ENCODE assay signal across 8 mouse cellular contexts in the genomic region with DNA sequence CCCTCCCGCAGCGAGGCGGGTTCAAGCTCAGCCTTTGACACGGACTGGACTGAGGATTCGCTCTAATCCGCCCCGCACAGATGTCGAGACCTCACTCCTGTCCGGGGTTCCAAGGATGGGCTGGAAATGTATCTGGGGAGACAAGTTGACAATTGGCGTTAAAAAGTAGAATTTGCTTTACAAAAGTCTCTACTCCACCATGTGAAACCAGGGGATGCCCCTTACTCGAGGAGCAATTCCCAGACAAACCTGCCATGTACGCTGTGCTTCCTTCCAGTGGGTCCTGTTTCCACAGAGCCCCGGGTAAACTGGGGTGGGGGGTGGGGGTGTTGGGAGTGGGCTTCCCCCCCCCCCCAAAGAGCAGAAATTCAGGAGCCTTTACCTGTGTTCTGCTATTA. TPM values are rescaled to one million over a fixed set of nuclear protein-coding genes. Genes with fewer than 3 reads are reported as not detected.
DNase-seq lines count a peak whose midpoint lies in the region; ATAC-seq and TF ChIP-seq lines count a peak whose summit lies in the region.

No protein-coding gene starts in this region.

- no peak for TF ChIP-seq CTCF in kidney, postnatal 0 days (IDR thresholded peaks at IDR 0.05; ENCODE audit: low read depth)

- peaks cover 40% of the 10 kb centered on the region for H3K27me3 ChIP-seq in kidney, postnatal 0 days (ENCODE audit: insufficient read depth, low read length)
- H3K27me3 ChIP-seq in forebrain, embryonic 10.5 days (ENCODE audit: poor library complexity, severe bottlenecking), result peaks cover 72% of the 10 kb centered on the region
- H3K27me3 ChIP-seq in intestine, embryonic 16.5 days (replicated peaks; ENCODE audit: control insufficient read depth, insufficient read depth, low read length), result peaks cover 46% of the 10 kb centered on the region
- H3K27me3 ChIP-seq in neural tube, embryonic 14.5 days (ENCODE audit: control insufficient read depth, insufficient read depth, low read length), result no peaks in the 10 kb centered on the region; the same call in 1 of the 2 replicates

- peak overlapping the region; percentile 85 for H3K4me2 ChIP-seq in kidney, postnatal 0 days (ENCODE audit: low read length)
- peak overlapping the region; percentile 96 for H3K4me2 ChIP-seq in intestine, embryonic 16.5 days (ENCODE audit: low read depth, low read length)
- peak overlapping the region; percentile 73 for H3K4me2 ChIP-seq in neural tube, embryonic 14.5 days (ENCODE audit: low read depth, low read length)

- no peak for DNase-seq in kidney, postnatal 0 days (ENCODE audit: low spot score)
- DNase-seq in kidney, adult 11 months, result no peak
- DNase-seq in forebrain, embryonic 10.5 days (ENCODE audit: extremely low spot score, low spot score), result no peak
- no peak for DNase-seq in frontal cortex, postnatal 14 days (ENCODE audit: low spot score in 2 of 2)
- DNase-seq in layer of hippocampus, adult 8-10 months (ENCODE audit: low spot score in 2 of 2), result no peak
- DNase-seq in right cerebral cortex, postnatal 14 days, result no peak

- no peak overlapping the region for H3K27ac ChIP-seq in kidney, postnatal 0 days
- H3K27ac ChIP-seq in forebrain, embryonic 10.5 days, result peak overlapping the region; percentile 87
- no peak overlapping the region for H3K27ac ChIP-seq in intestine, embryonic 16.5 days (ENCODE audit: low read length)
- H3K27ac ChIP-seq in neural tube, embryonic 14.5 days (ENCODE audit: low read depth, low read length), result no peak overlapping the region

- H3K4me1 ChIP-seq in kidney, postnatal 0 days (replicated peaks; ENCODE audit: insufficient read depth, low read length), result no peaks in the 10 kb centered on the region
- H3K4me1 ChIP-seq in forebrain, embryonic 10.5 days, result peaks cover 50% of the 10 kb centered on the region
- peaks cover 12% of the 10 kb centered on the region; the same call in 1 of the 2 replicates for H3K4me1 ChIP-seq in intestine, embryonic 16.5 days (ENCODE audit: control insufficient read depth, insufficient read depth, low read length)
- peaks cover 7% of the 10 kb centered on the region; the same call in 1 of the 2 replicates for H3K4me1 ChIP-seq in neural tube, embryonic 14.5 days (ENCODE audit: control insufficient read depth, insufficient read depth, low read length)

- H3K9me3 ChIP-seq in kidney, postnatal 0 days (replicated peaks; ENCODE audit: low read length), result no peaks in the 10 kb centered on the region; the same call in 1 of the 2 replicates
- H3K9me3 ChIP-seq in forebrain, embryonic 10.5 days, result peaks cover 7% of the 10 kb centered on the region; the same call in 1 of the 2 replicates
- no peaks in the 10 kb centered on the region for H3K9me3 ChIP-seq in intestine, embryonic 16.5 days (ENCODE audit: control insufficient read depth, low read length)
- no peaks in the 10 kb centered on the region for H3K9me3 ChIP-seq in neural tube, embryonic 14.5 days (ENCODE audit: control insufficient read depth, low read length)

- no peak for ATAC-seq in kidney, postnatal 0 days (replicated peaks; ENCODE audit: low FRiP score, low read depth)
- no peak for ATAC-seq in intestine, embryonic 16.5 days
- ATAC-seq in neural tube, embryonic 14.5 days (ENCODE audit: low read depth), result no peak

- peak overlapping the region; percentile 42 for H3K4me3 ChIP-seq in kidney, postnatal 0 days (replicated peaks; ENCODE audit: low read depth, low read length)
- peak overlapping the region; percentile 80 for H3K4me3 ChIP-seq in forebrain, embryonic 10.5 days
- H3K4me3 ChIP-seq in intestine, embryonic 16.5 days (ENCODE audit: low read length), result peak overlapping the region; percentile 60
- H3K4me3 ChIP-seq in neural tube, embryonic 14.5 days (ENCODE audit: low read depth, low read length), result peak overlapping the region; percentile 60

- no peaks in the 10 kb centered on the region for H3K36me3 ChIP-seq in kidney, postnatal 0 days (ENCODE audit: insufficient read depth, low read length)
- no peaks in the 10 kb centered on the region for H3K36me3 ChIP-seq in forebrain, embryonic 10.5 days (replicated peaks)
- no peaks in the 10 kb centered on the region for H3K36me3 ChIP-seq in intestine, embryonic 16.5 days (ENCODE audit: control insufficient read depth, insufficient read depth, low read length)
- H3K36me3 ChIP-seq in neural tube, embryonic 14.5 days (ENCODE audit: control insufficient read depth, insufficient read depth, low read length), result no peaks in the 10 kb centered on the region

- 1% methylated on average over 13 of the region's 13 CpGs for WGBS in kidney, postnatal 0 days
- under 1% methylated on average over 13 of the region's 13 CpGs for WGBS in forebrain, embryonic 10.5 days
- WGBS in intestine, embryonic 16.5 days, result 2% methylated on average over 13 of the region's 13 CpGs
- under 1% methylated on average over 13 of the region's 13 CpGs for WGBS in neural tube, embryonic 14.5 days

- no peak overlapping the region for H3K9ac ChIP-seq in kidney, postnatal 0 days (ENCODE audit: low read depth, low read length)
- H3K9ac ChIP-seq in intestine, embryonic 16.5 days (ENCODE audit: low read depth, low read length), result no peak overlapping the region
- H3K9ac ChIP-seq in neural tube, embryonic 14.5 days (replicated peaks; ENCODE audit: low read depth, low read length), result peak overlapping the region; percentile 54

RNA-seq across cellular contexts. Expression of a gene that starts 1.2 kb away (rescaled TPM):
- 0.74 and 0.75 TPM in 2 replicates for polyA plus RNA-seq in kidney, postnatal 0 days (2015; fragmentation: Nextera tagmentation; extraction: Ambion mirVana)
- 27.9 and 28.2 TPM in 2 replicates for polyA plus RNA-seq in forebrain, embryonic 10.5 days (2016; fragmentation: Nextera tagmentation; extraction: Ambion mirVana)
- polyA plus RNA-seq in intestine, embryonic 16.5 days (2015; fragmentation: Nextera tagmentation; extraction: Ambion mirVana), result 0.18 and 0.39 TPM in 2 replicates
- 9.4 and 16.0 TPM in 2 replicates for polyA plus RNA-seq in neural tube, embryonic 14.5 days (2014; fragmentation: Nextera tagmentation; extraction: Ambion mirVana)
- total RNA-seq in layer of hippocampus, adult 8-10 months (2022), result 1 to 10 TPM; 3.9 to 4.1 (median 4.0) TPM
